Mouse (Mus musculus) midbrain, embryonic 13.5 days (tissue): ENCODE measurements at regions not wholly inside any gene's neighbourhood (a gene's known extent, or its start where the extent isn't known, plus 50 kb on each side); places are given as distances from the start of the nearest gene placed in this dataset. TPM values are rescaled to one million over a fixed set of nuclear protein-coding genes. Genes with fewer than 3 reads are reported as not detected.
"Not testable (repeated sequence)": the region's sequence is repeated elsewhere in the genome, so short reads cannot be mapped to it uniquely, and the experiment has no call there.

Source experiments
- ATAC-seq: fragments of 200-750 bp; cut with Nextera tagmentation; 2 replicates; pipeline ENCODE4 v1.8.0; 2017; ENCODE audit warnings: mild to moderate bottlenecking, moderate TSS enrichment, moderate library complexity
- H3K27ac ChIP-seq: fragments of 300-500 bp; sonication (generic); 2 replicates; pipeline ENCODE4 v1.5.1; 2015; ENCODE audit warnings: inconsistent platforms, mild to moderate bottlenecking, moderate library complexity
- H3K27me3 ChIP-seq: fragments of 300-500 bp; sonication (generic); 2 replicates; pipeline ENCODE4 v1.6.1; 2015; ENCODE audit warnings: mild to moderate bottlenecking, inconsistent platforms
- H3K36me3 ChIP-seq: fragments of 300-500 bp; sonication (generic); 2 replicates; pipeline ENCODE4 v1.6.1; 2015; ENCODE audit warnings: mild to moderate bottlenecking, inconsistent platforms
- H3K4me1 ChIP-seq: fragments of 300-500 bp; sonication (generic); replicated peaks from 2 replicates; pipeline ENCODE4 v1.6.1; 2015; ENCODE audit warnings: inconsistent platforms
- H3K4me2 ChIP-seq: fragments of 300-500 bp; sonication (generic); replicated peaks from 2 replicates; pipeline ENCODE4 v1.6.1; 2015; ENCODE audit warnings: moderate library complexity, mild to moderate bottlenecking, inconsistent platforms
- H3K4me3 ChIP-seq: fragments of 300-500 bp; sonication (generic); replicated peaks from 2 replicates; pipeline ENCODE4 v1.5.1; 2015; ENCODE audit warnings: mild to moderate bottlenecking, inconsistent platforms
- H3K9ac ChIP-seq: fragments of 300-500 bp; sonication (generic); replicated peaks from 2 replicates; pipeline ENCODE4 v1.6.1; 2015; ENCODE audit warnings: mild to moderate bottlenecking, inconsistent platforms
- H3K9me3 ChIP-seq: fragments of 300-500 bp; sonication (generic); 2 replicates; pipeline ENCODE4 v1.6.1; 2016; ENCODE audit warnings: mild to moderate bottlenecking, inconsistent platforms
- WGBS: fragments of 180-500 bp; shearing (Covaris S2); methylation state at CpG from one replicate; pipeline ENCODE4 v1.1.7; 2015; 5-methylcytosine and 5-hydroxymethylcytosine counted together
- microRNA counts: library from miRNA; unstranded; fragments of <30 nt; microRNA quantifications from one replicate; lab custom pipeline; 2016
- microRNA-seq: library from miRNA; unstranded; fragments of <30 nt; microRNA quantifications from one replicate; pipeline ENCODE4, GENCODE M21; 2016

DNA sequence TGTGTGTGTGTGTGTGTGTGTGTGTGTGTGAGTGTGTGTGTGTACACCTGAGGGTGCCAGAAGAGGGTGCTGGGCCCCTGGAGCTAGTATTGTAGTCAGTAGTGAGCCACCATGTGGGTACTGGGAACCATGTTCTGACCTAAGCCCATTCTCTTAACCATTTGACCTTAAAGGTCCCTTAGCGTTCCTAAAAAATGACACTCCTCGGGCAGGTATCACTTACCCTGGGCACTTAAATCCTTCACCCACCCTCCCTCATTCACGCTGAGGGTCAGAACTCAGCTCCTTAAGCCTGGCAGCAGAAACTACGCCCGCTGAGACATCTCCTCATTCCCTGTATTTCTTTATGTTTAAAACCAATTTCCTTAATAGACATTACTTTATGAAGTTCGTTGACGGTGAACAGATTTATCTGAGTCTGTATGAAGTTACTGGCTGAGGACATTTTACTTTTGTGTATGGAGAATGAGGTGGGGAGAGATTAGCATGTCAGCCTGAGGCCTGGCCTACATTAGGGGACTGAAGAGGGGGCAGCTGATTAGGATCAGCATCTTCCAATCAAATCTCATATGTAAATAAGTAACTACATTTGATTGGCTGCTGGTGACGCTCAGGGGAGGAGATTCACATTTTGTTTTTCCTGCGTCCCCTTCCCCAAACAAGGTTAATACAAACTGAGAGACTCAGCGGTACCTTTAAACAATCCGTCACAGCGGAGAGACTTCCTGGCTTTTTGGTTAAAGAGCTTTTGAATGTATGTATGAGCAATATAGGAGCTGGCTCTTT, 61.8 kb upstream of the Gadl1 start:
- Histone ChIP-seq H3K4me3 (peak overlapping the region; percentile 24), H3K27me3 (no peaks in the 10 kb centered on the region), H3K9me3 (no peaks in the 10 kb centered on the region), H3K4me1 (peaks cover 4% of the 10 kb centered on the region; the same call in 1 of the 2 replicates), H3K9ac (no peak overlapping the region), H3K4me2 (peak overlapping the region; percentile 42), H3K27ac (no peak overlapping the region), H3K36me3 (no peaks in the 10 kb centered on the region)
- ATAC-seq, result peak; percentile 83
- 45% methylated on average over 12 of the region's 12 CpGs for WGBS

DNA sequence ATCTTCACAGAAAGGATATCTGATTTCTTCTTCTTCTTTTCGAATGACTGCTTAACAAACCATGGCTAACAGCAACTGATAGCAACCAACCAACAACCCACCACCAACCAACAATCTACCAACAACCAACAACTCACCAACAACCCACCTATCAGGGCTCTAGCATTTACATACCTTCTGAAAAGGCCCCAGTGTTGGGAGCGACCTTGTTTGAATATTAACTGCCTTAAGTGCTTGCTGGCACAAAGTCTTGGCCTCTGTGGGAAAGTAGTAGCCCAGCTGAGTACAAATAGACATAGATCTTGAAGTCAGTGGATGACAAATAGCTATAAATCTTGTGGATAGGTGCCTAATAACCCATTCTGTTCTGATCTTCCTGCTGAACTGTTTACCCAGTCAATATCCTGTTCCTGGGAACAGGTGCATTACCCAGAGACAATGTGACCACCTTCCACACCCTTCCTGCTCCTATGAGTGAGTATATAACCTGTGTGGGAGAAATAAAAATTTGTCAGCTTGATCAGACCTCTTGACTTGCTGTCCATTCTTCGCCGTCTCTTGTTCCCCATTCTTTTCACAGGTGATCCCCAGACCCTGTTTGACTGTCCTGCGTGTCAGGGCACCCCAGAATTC, 55.9 kb upstream of the Gadl1 start:
- H3K36me3 ChIP-seq, H3K27ac ChIP-seq, H3K4me1 ChIP-seq, H3K4me2 ChIP-seq, H3K9ac ChIP-seq, ATAC-seq, H3K9me3 ChIP-seq, H3K4me3 ChIP-seq, H3K27me3 ChIP-seq: not testable (repeated sequence)
- 82% methylated on average over 5 of the region's 5 CpGs for WGBS

DNA sequence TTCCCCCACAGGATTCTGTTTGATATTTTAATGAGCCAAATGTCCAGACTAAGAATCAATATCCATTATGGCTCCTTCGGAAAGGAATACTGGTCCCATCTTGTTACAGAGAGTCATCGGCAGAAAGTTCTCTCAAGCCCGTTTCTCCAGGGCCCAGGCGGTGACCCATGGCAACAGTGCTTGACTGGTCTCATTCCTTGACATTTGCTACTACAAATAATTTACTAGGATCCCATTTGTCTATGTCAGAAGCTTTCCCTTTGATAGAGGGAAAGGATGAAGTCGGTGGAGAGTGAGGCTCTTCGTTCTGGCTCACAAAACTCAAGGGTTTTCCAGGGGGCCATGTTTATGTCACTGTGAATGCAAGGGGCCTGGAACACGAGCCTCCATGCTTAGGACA, 52.0 kb upstream of the Gadl1 start:
- no peak overlapping the region for H3K4me2 ChIP-seq
- H3K9ac ChIP-seq, result no peak overlapping the region
- no peaks in the 10 kb centered on the region for H3K27me3 ChIP-seq
- no peaks in the 10 kb centered on the region for H3K9me3 ChIP-seq
- no peak overlapping the region for H3K4me3 ChIP-seq
- no peaks in the 10 kb centered on the region for H3K36me3 ChIP-seq
- H3K4me1 ChIP-seq, result no peaks in the 10 kb centered on the region
- H3K27ac ChIP-seq, result no peak overlapping the region
- no peak for ATAC-seq
- WGBS, result 82% methylated on average over 7 of the region's 7 CpGs

DNA sequence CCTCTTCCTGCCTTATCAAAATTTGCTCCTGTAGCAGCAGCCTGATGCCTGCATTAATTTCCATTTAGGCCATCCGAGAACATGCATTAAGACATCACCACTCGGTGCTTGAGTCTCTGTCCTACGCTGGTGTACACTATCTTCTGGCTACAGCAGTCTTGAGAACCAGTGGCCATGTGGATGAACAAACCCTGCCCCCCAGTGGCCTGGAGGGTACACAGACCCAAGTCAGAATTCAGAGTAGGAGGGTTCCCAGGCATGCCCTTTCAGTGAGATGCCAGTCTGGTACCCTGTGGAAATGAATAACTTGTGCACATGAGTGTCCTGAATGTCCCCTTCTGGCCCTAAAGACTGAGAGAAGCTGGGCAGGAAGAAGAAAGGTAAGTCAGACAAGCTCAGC, 50.4 kb upstream of the Gadl1 start:
- Histone ChIP-seq H3K4me1 (no peaks in the 10 kb centered on the region), H3K36me3 (no peaks in the 10 kb centered on the region), H3K9me3 (no peaks in the 10 kb centered on the region), H3K27me3 (no peaks in the 10 kb centered on the region), H3K4me2 (no peak overlapping the region), H3K9ac (no peak overlapping the region), H3K27ac (no peak overlapping the region), H3K4me3 (no peak overlapping the region)
- ATAC-seq, result no peak
- 82% methylated on average over 3 of the region's 3 CpGs for WGBS

MicroRNAs in the stretch of these regions (microRNA counts, 519-probe panel; counts per million panel counts)
- 110 counts per million, percentile 56 among the panel's probes with 10 or more counts for microRNA mmu-miR-467h+mmu-miR-669d+mmu-miR-669l (lab: Ali Mortazavi, UCI)

Small RNAs in the stretch of these regions (microRNA-seq; reads per million reads assigned to microRNA genes)
- not detected for gene Gm22243
- gene Gm25510, result not detected
- gene Gm26303, result not detected
- gene Mir467h, result not detected
